Mouse (Mus musculus) forebrain, embryonic 13.5 days (tissue): Measurements from ENCODE around the gene Rad51b. TPM values are rescaled to one million over a fixed set of nuclear protein-coding genes. Genes with fewer than 3 reads are reported as not detected.

Experiments used
- ATAC-seq: fragments of 200-750 bp; cut with Nextera tagmentation; 2 replicates; pipeline ENCODE4 v1.8.0; 2017
- H3K27ac ChIP-seq: fragments of 300-500 bp; sonication (generic); 2 replicates; pipeline ENCODE4 v1.5.1; 2015; ENCODE audit warnings: inconsistent platforms, mild to moderate bottlenecking, moderate library complexity
- H3K27me3 ChIP-seq: fragments of 300-500 bp; sonication (generic); 2 replicates; pipeline ENCODE4 v1.6.1; 2015; ENCODE audit warnings: mild to moderate bottlenecking, inconsistent platforms
- H3K36me3 ChIP-seq: fragments of 300-500 bp; sonication (generic); 2 replicates; pipeline ENCODE4 v1.6.1; 2015; ENCODE audit warnings: mild to moderate bottlenecking, inconsistent platforms; ENCODE audit not compliant: poor library complexity, severe bottlenecking
- H3K4me1 ChIP-seq: fragments of 300-500 bp; sonication (generic); 2 replicates; pipeline ENCODE4 v1.6.1; 2015; ENCODE audit warnings: inconsistent platforms
- H3K4me2 ChIP-seq: fragments of 300-500 bp; sonication (generic); 2 replicates; pipeline ENCODE4 v1.6.1; 2015; ENCODE audit warnings: inconsistent platforms, mild to moderate bottlenecking, moderate library complexity
- H3K4me3 ChIP-seq: fragments of 300-500 bp; sonication (generic); 2 replicates; pipeline ENCODE4 v1.5.1; 2015; ENCODE audit warnings: mild to moderate bottlenecking, inconsistent platforms
- H3K9ac ChIP-seq: fragments of 300-500 bp; sonication (generic); 2 replicates; pipeline ENCODE4 v1.6.1; 2015; ENCODE audit warnings: mild to moderate bottlenecking, inconsistent platforms
- H3K9me3 ChIP-seq: fragments of 300-500 bp; sonication (generic); replicated peaks from 2 replicates; pipeline ENCODE4 v1.6.1; 2016; ENCODE audit warnings: inconsistent platforms
- WGBS: fragments of 180-500 bp; shearing (Covaris S2); methylation state at CpG from one replicate; pipeline ENCODE4 v1.1.7; 2015; 5-methylcytosine and 5-hydroxymethylcytosine counted together
- polyA plus RNA-seq: library from polyadenylated mRNA; unstranded; fragments of >200 nt; fragmentation: Nextera tagmentation; extraction: Ambion mirVana; gene quantifications from 2 replicates; pipeline ENCODE4 v1.2.1, GENCODE M21; 2015

Rad51b gene
- polyA plus RNA-seq, 1 experiment from 2014 or later: 5.7 TPM

DNA sequence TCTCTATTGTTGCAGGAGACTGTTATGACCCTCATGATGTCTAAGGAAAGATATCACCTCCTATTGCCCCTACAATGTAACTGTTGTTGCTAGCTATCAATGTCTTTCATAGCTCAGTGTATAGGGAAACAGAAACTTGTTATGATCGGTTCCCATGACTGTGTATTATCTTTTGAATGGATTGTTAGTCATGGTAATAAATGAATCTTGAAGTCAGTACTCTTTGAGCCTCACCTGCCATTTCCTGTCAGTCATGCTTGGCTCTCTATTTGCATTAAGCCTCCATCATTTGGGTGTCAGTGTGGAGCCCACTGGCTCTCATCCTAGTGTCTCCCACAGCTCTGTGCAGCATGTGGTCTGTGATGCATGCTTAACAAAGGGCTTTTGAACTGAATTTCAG, 326.2 kb downstream of the Rad51b start:
- WGBS: 80% methylated on average over 1 of the region's 1 CpGs
- no peak overlapping the region for H3K4me2 ChIP-seq
- H3K27me3 ChIP-seq: no peaks in the 10 kb centered on the region
- H3K36me3 ChIP-seq: no peaks in the 10 kb centered on the region
- no peak for ATAC-seq
- no peak overlapping the region for H3K4me3 ChIP-seq
- H3K9ac ChIP-seq: no peak overlapping the region
- H3K27ac ChIP-seq: no peak overlapping the region
- no peaks in the 10 kb centered on the region for H3K9me3 ChIP-seq
- H3K4me1 ChIP-seq: peaks cover 24% of the 10 kb centered on the region

DNA sequence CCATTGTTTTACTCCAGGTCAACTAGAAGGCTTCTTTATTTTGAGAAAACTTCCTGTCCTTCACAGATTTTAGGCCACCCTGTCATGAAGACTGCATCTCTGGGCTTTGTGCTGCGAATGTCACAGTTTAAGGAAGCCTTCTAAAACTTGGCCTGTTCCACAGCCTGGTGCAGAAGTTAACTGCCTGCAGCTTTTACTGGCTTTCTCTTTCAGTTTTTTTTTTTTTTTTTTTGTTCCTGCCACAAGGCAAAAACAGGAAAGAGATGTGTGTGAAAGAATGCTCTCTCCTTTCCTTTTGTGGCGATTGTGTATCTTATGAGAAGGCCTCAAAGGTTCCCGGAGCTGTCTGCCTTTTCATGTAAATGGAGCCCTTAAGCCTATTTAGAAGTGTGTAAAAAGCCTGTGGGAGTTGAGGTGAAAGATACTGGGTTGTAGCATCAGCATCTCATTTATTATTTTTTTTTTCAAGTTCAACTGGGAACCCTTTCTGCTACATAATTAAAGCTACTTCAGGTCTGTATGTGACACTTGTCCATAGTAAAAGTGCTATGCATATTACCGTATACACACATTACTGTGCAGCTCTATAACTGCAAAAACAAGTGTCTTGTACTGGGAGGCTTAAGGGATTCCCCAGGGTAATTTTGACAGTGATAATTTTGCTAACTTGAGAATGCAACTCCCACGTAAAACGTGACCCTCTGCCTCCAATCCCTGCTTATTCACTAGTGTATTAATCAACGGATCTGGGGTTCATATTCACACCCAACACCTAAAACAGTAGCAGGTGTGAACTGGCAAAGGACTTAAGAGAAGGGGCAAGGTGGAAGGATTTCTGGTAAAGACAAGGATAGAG, 328.8 kb downstream of the Rad51b start:
- no peak overlapping the region for H3K4me3 ChIP-seq
- no peaks in the 10 kb centered on the region for H3K36me3 ChIP-seq
- H3K4me1 ChIP-seq: peaks cover 24% of the 10 kb centered on the region
- H3K27me3 ChIP-seq: no peaks in the 10 kb centered on the region
- H3K4me2 ChIP-seq: no peak overlapping the region
- no peak overlapping the region for H3K9ac ChIP-seq
- H3K27ac ChIP-seq: peak overlapping the region; percentile 66
- 7% methylated on average over 7 of the region's 7 CpGs for whole genome bisulfite sequencing
- no peak for ATAC-seq
- no peaks in the 10 kb centered on the region for H3K9me3 ChIP-seq

DNA sequence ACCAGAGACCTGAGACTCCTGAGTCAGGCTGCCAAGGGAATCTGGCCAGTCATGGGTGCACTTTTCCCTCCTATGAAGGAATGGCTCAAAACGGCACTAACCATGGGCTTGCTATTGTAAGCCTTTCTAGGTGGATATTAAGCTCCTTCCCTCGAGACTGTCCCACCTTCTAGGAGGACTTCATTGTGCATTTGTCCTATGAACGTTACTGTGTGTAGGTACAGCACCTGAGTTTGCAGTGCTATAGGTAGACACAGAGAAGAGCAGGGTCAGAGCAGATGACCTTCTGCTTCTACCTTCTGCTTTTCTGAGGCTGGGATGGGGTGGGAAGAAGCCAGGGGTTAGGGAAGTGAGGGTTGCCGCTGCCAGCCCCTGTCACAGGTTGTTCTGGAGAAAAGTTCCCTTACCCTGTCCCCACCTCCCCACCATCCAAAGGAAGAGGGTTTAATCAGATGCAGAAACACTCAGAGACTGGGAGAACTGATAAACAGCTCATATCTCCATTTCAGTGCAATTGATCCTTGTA, 329.5 kb downstream of the Rad51b start:
- H3K27ac ChIP-seq: peak overlapping the region; percentile 20; the same call in 1 of the 2 replicates

DNA sequence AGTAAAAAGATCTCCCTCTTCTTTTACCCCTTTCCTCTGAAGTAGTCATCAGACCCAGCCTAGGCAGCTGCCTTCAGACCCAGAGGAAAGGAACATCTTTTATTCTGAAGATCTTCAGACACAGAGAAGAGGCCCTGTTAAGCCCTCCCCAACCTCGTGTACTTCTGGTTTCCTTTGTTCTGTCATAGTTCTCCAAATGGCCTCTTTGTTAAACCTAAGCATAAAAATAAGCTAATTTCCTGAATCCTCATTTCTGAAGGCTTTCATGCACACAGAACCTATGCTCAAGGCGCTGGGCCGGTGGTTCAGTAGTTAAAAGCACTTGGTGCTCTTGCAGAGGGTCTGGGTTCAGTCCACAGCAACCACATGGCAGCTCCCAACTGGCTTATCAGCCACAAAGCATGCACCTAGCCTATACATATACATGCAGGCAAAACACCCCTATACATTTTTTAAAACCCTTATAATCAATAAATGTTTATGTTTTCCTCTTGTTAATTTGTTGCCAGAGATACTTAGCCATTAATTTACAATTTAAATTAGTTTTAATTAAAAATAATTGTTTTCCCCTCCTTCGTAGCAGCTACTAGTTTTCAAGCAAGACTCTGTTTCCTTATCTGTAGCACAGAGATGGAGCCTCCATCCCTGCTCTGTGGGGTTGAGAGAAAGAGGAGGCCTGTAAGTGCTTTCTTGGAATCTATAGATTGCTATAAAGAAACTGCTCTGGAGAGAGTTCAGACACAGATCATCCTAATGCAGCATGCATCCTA, 330.5 kb downstream of the Rad51b start:
- no peak overlapping the region for H3K4me3 ChIP-seq
- WGBS: 36% methylated on average over 4 of the region's 4 CpGs
- no peak overlapping the region for H3K4me2 ChIP-seq
- H3K36me3 ChIP-seq: no peaks in the 10 kb centered on the region
- no peak overlapping the region for H3K9ac ChIP-seq
- no peaks in the 10 kb centered on the region for H3K9me3 ChIP-seq
- H3K27ac ChIP-seq: no peak overlapping the region
- no peak for ATAC-seq
- H3K4me1 ChIP-seq: peaks cover 24% of the 10 kb centered on the region
- no peaks in the 10 kb centered on the region for H3K27me3 ChIP-seq

More for the DNA sequence above, 329.5 kb downstream of the Rad51b start:
- no peak overlapping the region for H3K9ac ChIP-seq
- H3K27me3 ChIP-seq: no peaks in the 10 kb centered on the region
- no peaks in the 10 kb centered on the region for H3K36me3 ChIP-seq
- H3K4me2 ChIP-seq: no peak overlapping the region
- no peak overlapping the region for H3K4me3 ChIP-seq
- ATAC-seq: no peak
- 29% methylated on average over 4 of the region's 4 CpGs for WGBS
- no peaks in the 10 kb centered on the region for H3K9me3 ChIP-seq
- peaks cover 24% of the 10 kb centered on the region for H3K4me1 ChIP-seq

DNA sequence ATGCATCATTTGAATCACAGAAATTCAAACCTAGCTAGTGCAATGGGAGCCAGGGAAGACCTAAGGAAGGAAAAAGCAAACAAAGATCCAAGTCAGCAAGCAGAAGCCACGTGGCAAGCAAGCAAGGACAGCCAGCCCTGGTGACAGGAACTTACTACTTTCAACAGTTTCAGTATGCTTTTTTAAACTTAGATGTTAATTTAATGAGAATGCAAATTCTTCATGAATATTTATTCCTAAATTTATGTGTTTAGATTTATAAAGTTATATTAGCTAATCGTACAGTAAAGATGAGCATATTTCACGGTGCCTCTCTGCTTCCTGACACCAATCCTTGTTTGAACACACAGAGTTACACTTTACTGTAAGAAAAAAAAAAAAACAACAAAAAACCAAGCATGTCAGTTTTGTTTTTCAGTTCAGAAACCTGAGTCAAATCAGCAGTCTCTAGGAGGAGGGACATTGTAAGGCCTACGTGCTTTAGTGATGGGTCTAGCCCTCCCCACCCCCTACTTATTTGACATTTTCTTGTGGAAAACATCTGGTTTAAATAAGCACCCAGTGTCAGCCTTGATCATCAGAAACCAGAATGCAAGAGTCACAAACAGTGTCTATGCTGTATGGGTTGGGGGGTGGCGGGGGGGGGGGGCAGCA, 331.2 kb downstream of the Rad51b start:
- Histone ChIP-seq H3K27me3 (no peaks in the 10 kb centered on the region), H3K4me3 (no peak overlapping the region), H3K4me2 (no peak overlapping the region), H3K27ac (no peak overlapping the region), H3K4me1 (peaks cover 24% of the 10 kb centered on the region), H3K9ac (no peak overlapping the region), H3K36me3 (no peaks in the 10 kb centered on the region), H3K9me3 (no peaks in the 10 kb centered on the region)
- ATAC-seq: no peak
- 70% methylated on average over 5 of the region's 5 CpGs for WGBS

DNA sequence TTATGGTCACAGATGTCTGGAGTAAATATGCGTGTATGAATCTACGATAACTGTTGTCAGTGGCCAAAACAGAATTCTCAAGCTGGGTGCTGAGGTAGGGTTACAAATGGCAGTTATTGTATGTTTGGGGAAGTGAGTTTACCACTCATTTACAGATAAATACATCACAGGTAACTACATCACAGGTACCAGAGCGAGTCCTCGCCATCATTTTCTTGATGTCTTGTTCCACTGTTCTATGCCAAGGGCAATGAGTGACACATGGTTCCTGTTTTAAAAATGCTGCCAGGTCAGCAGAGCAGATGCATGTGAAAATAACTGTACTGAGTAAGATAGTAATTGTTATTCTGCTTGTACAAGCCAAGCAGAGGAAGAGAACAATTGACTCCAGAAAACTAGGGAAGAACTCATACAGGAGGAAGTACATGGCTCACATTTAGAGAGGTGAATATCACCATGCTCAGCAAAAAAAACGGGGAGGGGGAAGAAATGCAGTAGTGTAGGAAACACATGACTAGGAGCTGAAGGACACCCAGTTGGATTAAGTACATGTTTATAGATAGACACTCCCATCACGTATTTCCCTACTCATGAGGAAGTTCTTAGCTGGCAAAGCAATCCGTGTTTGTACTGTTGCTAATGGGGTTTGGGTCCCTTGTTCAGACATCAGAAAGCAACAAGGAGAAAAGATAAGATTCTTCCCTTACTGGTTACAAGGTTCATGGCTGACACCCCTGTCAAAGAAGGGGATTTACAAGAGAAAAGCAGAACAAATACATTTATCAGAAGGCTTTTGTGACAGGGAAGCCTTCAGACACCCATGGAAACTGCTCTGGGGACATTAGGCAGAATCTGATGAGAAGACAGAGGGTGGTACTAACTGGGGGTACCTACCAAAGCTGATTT, 333.1 kb downstream of the Rad51b start:
- no peak for ATAC-seq
- H3K4me1 ChIP-seq: peaks cover 24% of the 10 kb centered on the region

DNA sequence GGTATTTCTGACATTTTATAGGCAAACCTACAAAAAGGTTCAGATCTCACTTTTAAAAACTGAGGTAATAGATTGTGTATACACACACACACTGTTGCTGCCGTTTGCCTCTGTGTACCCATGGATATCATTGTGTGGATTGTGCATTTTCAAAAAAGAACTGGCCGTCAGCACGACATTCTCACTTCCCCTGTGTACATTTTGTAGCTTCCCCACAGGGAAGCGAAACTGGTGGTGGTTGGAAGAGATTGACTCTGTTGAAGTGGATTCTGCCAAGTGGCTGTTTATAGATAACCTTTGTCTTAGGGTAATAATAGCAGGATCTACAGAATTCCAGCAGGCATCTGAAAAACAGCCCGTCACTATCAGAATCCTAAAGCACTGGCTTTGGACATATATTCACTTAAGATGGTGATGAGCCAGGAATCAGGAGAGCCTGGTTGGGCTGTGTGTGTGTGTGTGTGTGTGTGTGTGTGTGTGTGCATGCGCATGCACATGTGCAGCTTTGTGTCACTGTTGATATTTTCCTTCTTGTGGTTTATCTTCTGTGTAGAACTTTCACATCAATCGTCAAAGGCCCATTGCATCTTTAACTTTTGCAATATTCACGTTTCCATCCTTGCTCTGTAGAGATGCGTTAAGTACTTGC, 336.5 kb downstream of the Rad51b start:
- Histone ChIP-seq H3K4me2 (no peak overlapping the region), H3K36me3 (no peaks in the 10 kb centered on the region), H3K4me3 (no peak overlapping the region), H3K9me3 (no peaks in the 10 kb centered on the region), H3K4me1 (no peaks in the 10 kb centered on the region), H3K27ac (no peak overlapping the region), H3K9ac (no peak overlapping the region), H3K27me3 (no peaks in the 10 kb centered on the region)
- 86% methylated on average over 9 of the region's 9 CpGs for WGBS
- ATAC-seq: no peak

More for the DNA sequence above, 333.1 kb downstream of the Rad51b start:
- Histone ChIP-seq H3K4me3 (no peak overlapping the region), H3K9ac (no peak overlapping the region), H3K36me3 (no peaks in the 10 kb centered on the region), H3K27me3 (no peaks in the 10 kb centered on the region), H3K27ac (no peak overlapping the region), H3K4me2 (no peak overlapping the region), H3K9me3 (no peaks in the 10 kb centered on the region)
- WGBS: 91% methylated on average over 7 of the region's 7 CpGs

DNA sequence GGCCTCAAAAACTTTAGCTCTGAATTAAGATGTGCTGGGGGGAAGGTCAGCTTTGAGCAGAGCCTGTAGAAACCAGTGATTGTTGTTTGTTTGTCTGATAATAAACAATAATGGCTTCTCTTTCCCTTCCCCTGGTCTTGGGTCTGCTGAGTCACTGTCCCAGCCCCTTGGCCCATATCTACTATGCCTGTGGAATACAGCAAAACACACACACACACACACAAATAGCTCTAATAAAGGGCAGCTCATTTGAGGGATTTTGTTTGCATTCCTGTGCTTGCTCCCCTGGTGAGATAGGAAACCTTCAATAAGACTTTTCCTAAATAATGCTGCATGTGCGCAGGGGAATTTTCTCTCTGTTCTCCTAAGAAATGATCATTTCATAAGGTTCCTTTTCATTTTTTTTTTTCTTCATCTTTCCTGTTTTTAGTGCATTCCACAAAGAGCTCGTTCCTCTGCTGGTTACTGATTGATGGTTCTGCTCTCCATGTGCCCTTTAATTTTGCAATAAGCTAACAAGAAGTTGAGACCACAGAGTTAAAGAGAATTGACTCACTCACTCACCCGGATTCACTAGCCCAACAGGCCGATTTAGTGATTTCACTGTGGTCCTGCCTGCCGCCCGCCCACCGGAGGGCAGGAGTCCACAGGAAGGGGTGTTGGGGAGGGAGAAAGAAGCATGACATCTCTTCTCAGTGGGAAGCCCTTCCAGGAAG, 344.6 kb downstream of the Rad51b start:
- no peak overlapping the region for H3K27ac ChIP-seq
- peaks cover 4% of the 10 kb centered on the region; the same call in 1 of the 2 replicates for H3K4me1 ChIP-seq
- H3K4me2 ChIP-seq: no peak overlapping the region
- H3K27me3 ChIP-seq: no peaks in the 10 kb centered on the region
- H3K9me3 ChIP-seq: no peaks in the 10 kb centered on the region
- 44% methylated on average over 7 of the region's 7 CpGs for WGBS
- no peak overlapping the region for H3K4me3 ChIP-seq
- no peak for ATAC-seq
- H3K9ac ChIP-seq: no peak overlapping the region
- H3K36me3 ChIP-seq: no peaks in the 10 kb centered on the region

DNA sequence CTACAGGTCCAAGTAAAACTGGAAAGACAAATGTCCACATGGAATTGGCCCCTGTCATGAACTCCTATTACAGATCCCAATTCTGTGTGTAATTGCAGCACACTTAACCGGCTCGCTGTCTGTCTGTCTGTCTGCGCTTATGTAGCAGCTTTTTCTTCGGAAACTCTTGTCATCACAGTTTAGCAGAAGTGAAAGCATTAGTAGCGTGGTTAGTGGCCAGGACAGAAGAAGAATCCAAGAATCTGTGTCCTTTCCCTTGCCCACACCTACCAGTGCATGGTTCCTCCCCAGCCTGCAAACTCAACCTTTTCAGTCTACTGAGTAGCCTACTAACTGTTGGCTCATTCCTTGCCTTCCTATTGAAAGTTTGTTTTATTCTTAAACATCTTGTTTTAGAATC, 345.6 kb downstream of the Rad51b start:
- 96% methylated on average over 5 of the region's 5 CpGs for WGBS
- Histone ChIP-seq H3K9me3 (no peaks in the 10 kb centered on the region), H3K9ac (no peak overlapping the region), H3K27me3 (no peaks in the 10 kb centered on the region), H3K4me1 (peaks cover 4% of the 10 kb centered on the region; the same call in 1 of the 2 replicates), H3K4me2 (no peak overlapping the region), H3K36me3 (no peaks in the 10 kb centered on the region), H3K27ac (no peak overlapping the region), H3K4me3 (no peak overlapping the region)
- ATAC-seq: no peak

DNA sequence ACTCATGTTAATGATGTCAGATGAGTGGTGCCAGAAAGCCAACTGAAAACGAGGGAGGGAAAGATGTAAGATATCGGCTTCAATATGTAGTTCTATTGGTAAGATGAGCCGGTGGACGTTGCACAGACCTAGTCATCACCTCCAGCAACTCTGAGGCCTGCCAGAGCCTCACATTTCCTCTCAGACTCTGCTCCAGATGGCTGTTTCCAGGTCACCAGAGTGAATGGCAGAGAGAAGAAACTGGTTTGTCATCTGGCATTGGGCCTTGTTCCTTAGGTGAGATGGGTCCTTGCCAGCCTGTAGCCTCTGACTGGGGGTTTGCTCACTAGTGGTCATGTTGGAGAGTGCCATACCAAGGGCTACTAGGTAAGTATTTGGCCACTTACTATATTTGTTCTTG, 348.6 kb downstream of the Rad51b start:
- Histone ChIP-seq H3K9me3 (no peaks in the 10 kb centered on the region), H3K4me1 (peaks cover 7% of the 10 kb centered on the region; the same call in 1 of the 2 replicates), H3K27ac (no peak overlapping the region), H3K36me3 (no peaks in the 10 kb centered on the region), H3K4me3 (no peak overlapping the region), H3K27me3 (no peaks in the 10 kb centered on the region), H3K4me2 (no peak overlapping the region), H3K9ac (no peak overlapping the region)
- WGBS: 91% methylated on average over 4 of the region's 4 CpGs
- no peak for ATAC-seq
